Mouse (Mus musculus) olfactory bulb, adult 2 months (tissue): Measurements from ENCODE around the gene Zfand2b. TPM values are rescaled to one million over a fixed set of nuclear protein-coding genes. Genes with fewer than 3 reads are reported as not detected.

ENCODE experiments used
- H3K27ac ChIP-seq: fragments of 200-500 bp; 2 replicates; pipeline ENCODE4 v1.5.1; 2012; ENCODE audit warnings: low read depth, low read length; ENCODE audit not compliant: insufficient read depth
- H3K4me1 ChIP-seq: fragments of 200-500 bp; 2 replicates; pipeline ENCODE4 v1.6.1; 2012; ENCODE audit warnings: low read length; ENCODE audit not compliant: control insufficient read depth, insufficient read depth
- H3K4me3 ChIP-seq: fragments of 200-500 bp; 2 replicates; pipeline ENCODE4 v1.5.1; 2012; ENCODE audit warnings: mild to moderate bottlenecking, low read depth, low read length, moderate library complexity; ENCODE audit not compliant: insufficient read depth
- CTCF ChIP-seq: fragments of 200-500 bp; IDR thresholded peaks from 2 replicates; pipeline ENCODE4 v1.5.1; 2012; ENCODE audit warnings: low read depth, mild to moderate bottlenecking, low read length, moderate library complexity; ENCODE audit not compliant: insufficient read depth
- POLR2A ChIP-seq: fragments of 200-500 bp; IDR thresholded peaks from 2 replicates; pipeline ENCODE4 v1.6.1; 2012; ENCODE audit warnings: mild to moderate bottlenecking, low read depth, low read length, moderate library complexity; ENCODE audit not compliant: insufficient read depth
- WGBS: fragments of 180-500 bp; shearing (Covaris S2); methylation state at CpG from one replicate; pipeline ENCODE4 v1.1.7; 2018; 5-methylcytosine and 5-hydroxymethylcytosine counted together
- polyA plus RNA-seq: library from polyadenylated mRNA; stranded (reverse); fragments of >200 nt; gene quantifications from 2 replicates; pipeline ENCODE4 v1.2.4, GENCODE M21; 2012; ENCODE audit warnings: low replicate concordance; ENCODE audit not compliant: missing spikeins, insufficient read depth, insufficient read length

The Zfand2b gene
- polyA plus RNA-seq, 1 experiment: not detected

GRCm38 (mm10) chr1:75158990-75159389 is 9.5 kb upstream of the Zfand2b start:
- H3K27ac ChIP-seq: no peak overlapping the region
- TF ChIP-seq CTCF (no peak), POLR2A (no peak)
- no peaks in the 10 kb centered on the region for H3K4me1 ChIP-seq
- H3K4me3 ChIP-seq: no peak overlapping the region

GRCm38 (mm10) chr1:75159540-75160255 is 8.7 kb upstream of the Zfand2b start:
- Histone ChIP-seq H3K27ac (no peak overlapping the region), H3K4me1 (no peaks in the 10 kb centered on the region), H3K4me3 (no peak overlapping the region)
- 66% methylated on average over 5 of the region's 5 CpGs for WGBS
- TF ChIP-seq POLR2A: no peak

GRCm38 (mm10) chr1:75160256-75160617 is 8.2 kb upstream of the Zfand2b start:
- no peak for TF ChIP-seq CTCF
- TF ChIP-seq POLR2A: no peak
- WGBS: 75% methylated on average over 4 of the region's 4 CpGs

GRCm38 (mm10) chr1:75168093-75168471 is 364 bp upstream of the Zfand2b start:
- TF ChIP-seq CTCF (no peak), POLR2A (no peak)
- Histone ChIP-seq H3K4me1 (peaks cover 2% of the 10 kb centered on the region; the same call in 1 of the 2 replicates), H3K27ac (no peak overlapping the region), H3K4me3 (peak overlapping the region; percentile 80)
- WGBS: 6% methylated on average over 7 of the region's 7 CpGs

More at GRCm38 (mm10) chr1:75160256-75160617, 8.2 kb upstream of the Zfand2b start:
- Histone ChIP-seq H3K27ac (no peak overlapping the region), H3K4me3 (no peak overlapping the region), H3K4me1 (no peaks in the 10 kb centered on the region)

- whole genome bisulfite sequencing: 2% methylated on average over 23 of the region's 23 CpGs
- Histone ChIP-seq H3K27ac (no peak overlapping the region), H3K4me3 (peak overlapping the region; percentile 70), H3K4me1 (peaks cover 11% of the 10 kb centered on the region)
- no peak; the same call in 1 of the 2 replicates for TF ChIP-seq POLR2A
- no peak for TF ChIP-seq CTCF
These were observed 11.1 kb downstream of the Zfand2b start for GRCm38 (mm10) chr1:75179334-75180104.

DNA sequence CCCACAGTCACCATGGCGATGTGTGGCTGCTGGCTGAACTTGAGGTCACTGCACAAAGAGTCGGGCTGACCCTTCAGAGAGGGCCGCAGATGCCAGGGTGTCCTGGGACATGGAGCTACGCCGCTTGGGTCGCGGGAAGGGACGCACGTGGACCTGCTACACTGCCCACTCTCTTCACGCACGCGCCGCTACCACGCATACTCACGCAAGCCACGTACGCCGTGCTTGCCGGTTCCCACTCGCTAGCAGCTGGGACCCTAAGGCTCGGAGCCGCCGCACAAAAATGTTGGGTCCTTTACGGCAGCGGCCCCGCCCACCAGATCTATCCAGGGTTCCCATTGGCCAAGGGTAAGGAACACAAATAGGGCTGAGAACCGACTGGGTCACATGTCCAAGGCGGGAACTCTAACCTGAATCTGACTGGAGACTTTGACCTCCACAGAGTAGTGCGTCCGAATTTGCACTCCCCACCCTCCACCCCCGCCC is 11.7 kb downstream of the Zfand2b start, which contains the start of gene Abcb6:
TSS of gene Abcb6 (minus strand) at position 288 of the 486 bp plus-strand sequence.
- H3K4me1 ChIP-seq: peaks cover 11% of the 10 kb centered on the region
- TF ChIP-seq POLR2A: peak; percentile 24; the same call in 1 of the 2 replicates
- TF ChIP-seq CTCF: no peak
- under 1% methylated on average over 31 of the region's 31 CpGs for WGBS
- no peak within 1 kb of the TSS for H3K27ac ChIP-seq
- peak within 1 kb of the TSS; percentile 70 for H3K4me3 ChIP-seq

GRCm38 (mm10) chr1:75180741-75181140 is 12.3 kb downstream of the Zfand2b start:
- Histone ChIP-seq H3K4me3 (no peak overlapping the region), H3K27ac (no peak overlapping the region), H3K4me1 (peaks cover 11% of the 10 kb centered on the region)
- TF ChIP-seq POLR2A (no peak), CTCF (no peak)
- WGBS: 29% methylated on average over 7 of the region's 7 CpGs

DNA sequence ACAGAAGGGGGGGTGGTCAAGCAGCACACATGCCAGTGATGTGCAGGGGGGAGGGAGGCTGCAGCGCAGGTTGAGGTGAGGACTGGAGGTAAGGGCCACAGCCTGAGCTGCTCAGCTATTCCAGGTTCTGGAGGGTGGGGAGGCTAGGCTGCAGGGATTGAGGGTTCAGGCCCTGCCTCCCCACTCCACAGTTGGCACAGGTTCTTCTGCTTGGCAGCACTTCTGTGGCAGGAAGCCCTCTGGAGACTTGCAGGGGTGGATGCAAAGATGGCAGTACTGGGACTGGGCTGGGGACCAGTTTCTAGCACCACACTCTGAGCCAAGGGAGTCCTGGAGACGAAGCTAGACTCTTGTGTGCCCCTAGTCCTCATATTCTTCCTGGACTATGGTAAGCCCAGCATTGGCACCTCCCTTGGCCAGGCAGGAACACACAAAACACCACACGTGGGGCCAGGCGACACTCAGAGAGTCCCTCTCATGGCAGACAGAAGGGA is 13.0 kb downstream of the Zfand2b start:
- Histone ChIP-seq H3K4me1 (peaks cover 11% of the 10 kb centered on the region), H3K4me3 (no peak overlapping the region), H3K27ac (no peak overlapping the region)
- 73% methylated on average over 4 of the region's 4 CpGs for WGBS
- TF ChIP-seq POLR2A: no peak
- no peak for TF ChIP-seq CTCF

- TF ChIP-seq POLR2A (no peak), CTCF (no peak; the same call in 1 of the 2 replicates)
- H3K4me3 ChIP-seq: no peak overlapping the region
- H3K27ac ChIP-seq: no peak overlapping the region
- WGBS: 73% methylated on average over 4 of the region's 4 CpGs
- peaks cover 11% of the 10 kb centered on the region for H3K4me1 ChIP-seq
These were observed 13.7 kb downstream of the Zfand2b start for GRCm38 (mm10) chr1:75182160-75182559.
